7 mouse cellular contexts compared by ENCODE assay signal in genomic region chr15:79691023-79691508, GRCm38 (mm10). TPM values are rescaled to one million over a fixed set of nuclear protein-coding genes. Genes with fewer than 3 reads are reported as not detected.
DNase-seq lines count a peak whose midpoint lies in the region; ATAC-seq lines count a peak whose summit lies in the region.

No protein-coding gene starts in this region.

- H3K36me3 ChIP-seq in limb, embryonic 10.5 days: peaks cover 22% of the 10 kb centered on the region
- H3K36me3 ChIP-seq in midbrain, embryonic 14.5 days (ENCODE audit: control insufficient read depth, insufficient read depth, low read length): peaks cover 4% of the 10 kb centered on the region; the same call in 1 of the 2 replicates

- H3K4me2 ChIP-seq in midbrain, embryonic 14.5 days (ENCODE audit: low read length): peak overlapping the region; percentile 94

- H3K4me3 ChIP-seq in limb, embryonic 10.5 days: peak overlapping the region; percentile 79
- peak overlapping the region; percentile 87 for H3K4me3 ChIP-seq in midbrain, embryonic 14.5 days (replicated peaks; ENCODE audit: low read depth, low read length)

- peak overlapping the region; percentile 77 for H3K9ac ChIP-seq in midbrain, embryonic 14.5 days (replicated peaks; ENCODE audit: low read length)

- no peaks in the 10 kb centered on the region for H3K9me3 ChIP-seq in limb, embryonic 10.5 days (replicated peaks)
- no peaks in the 10 kb centered on the region for H3K9me3 ChIP-seq in midbrain, embryonic 14.5 days (ENCODE audit: control insufficient read depth, low read length)

- H3K4me1 ChIP-seq in limb, embryonic 10.5 days: peaks cover 53% of the 10 kb centered on the region
- peaks cover 33% of the 10 kb centered on the region for H3K4me1 ChIP-seq in midbrain, embryonic 14.5 days (ENCODE audit: control insufficient read depth, insufficient read depth, low read length)

- WGBS in limb, embryonic 10.5 days: under 1% methylated on average over 43 of the region's 53 CpGs
- under 1% methylated on average over 49 of the region's 53 CpGs for WGBS in midbrain, embryonic 14.5 days

- H3K27ac ChIP-seq in limb, embryonic 10.5 days: peak overlapping the region; percentile 94
- H3K27ac ChIP-seq in midbrain, embryonic 14.5 days (replicated peaks; ENCODE audit: low read depth, low read length): peak overlapping the region; percentile 84

- no peaks in the 10 kb centered on the region for H3K27me3 ChIP-seq in limb, embryonic 10.5 days (ENCODE audit: low read depth, poor library complexity, severe bottlenecking)
- no peaks in the 10 kb centered on the region for H3K27me3 ChIP-seq in midbrain, embryonic 14.5 days (ENCODE audit: control insufficient read depth, insufficient read depth, low read length)

- peak; percentile 15 for ATAC-seq in midbrain, embryonic 14.5 days (ENCODE audit: low FRiP score, low TSS enrichment)

- DNase-seq in ovary, postnatal 10 days (ENCODE audit: low spot score): peak; percentile 50
- DNase-seq in ovary, postnatal 36 days (ENCODE audit: low spot score): no peak
- DNase-seq in cerebellum, adult 9-10 months: peak; percentile 73
- DNase-seq in gastrocnemius, postnatal 14 days: peak; percentile 47
- no peak for DNase-seq in limb, embryonic 10.5 days (ENCODE audit: low spot score)
- DNase-seq in midbrain, embryonic 14.5 days: peak; percentile 66
- DNase-seq in c-Kit-positive CD71-positive TER-119-positive erythroid progenitor cells, embryonic 14.5 days (ENCODE audit: low spot score): no peak

- intact Hi-C loops in gastrocnemius, postnatal 14 days (cut with DNase I; ENCODE audit: low total_unique reads): no loop called here

RNA-seq across cellular contexts. Expression of gene Gtpbp1, which starts 0.4 kb away (rescaled TPM):
- total RNA-seq in gastrocnemius, postnatal 14 days (2021): 10 to 100 TPM; 17.7 to 18.0 TPM
- polyA plus RNA-seq in limb, embryonic 10.5 days (2016; fragmentation: Nextera tagmentation; extraction: Ambion mirVana): 48.6 and 53.9 TPM in 2 replicates
- polyA plus RNA-seq in midbrain, embryonic 14.5 days (2014; fragmentation: Nextera tagmentation; extraction: Ambion mirVana): 42.5 and 49.5 TPM in 2 replicates

RNA-seq across cellular contexts. Expression of gene Josd1, which starts 3.3 kb away (rescaled TPM):
- 10 to 100 TPM in 1 of 2 experiments, 1 to 10 TPM in 1; 9.8 to 11.1 TPM for total RNA-seq in gastrocnemius, postnatal 14 days (2021)
- 23.8 and 24.6 TPM in 2 replicates for polyA plus RNA-seq in limb, embryonic 10.5 days (2016; fragmentation: Nextera tagmentation; extraction: Ambion mirVana)
- polyA plus RNA-seq in midbrain, embryonic 14.5 days (2014; fragmentation: Nextera tagmentation; extraction: Ambion mirVana): 16.2 and 23.9 TPM in 2 replicates

RNA-seq across cellular contexts. Expression of gene Tomm22, which starts 20.4 kb away (rescaled TPM):
- total RNA-seq in gastrocnemius, postnatal 14 days (2021): 10 to 100 TPM; 78.3 to 80.4 TPM
- 253 and 284 TPM in 2 replicates for polyA plus RNA-seq in limb, embryonic 10.5 days (2016; fragmentation: Nextera tagmentation; extraction: Ambion mirVana)
- polyA plus RNA-seq in midbrain, embryonic 14.5 days (2014; fragmentation: Nextera tagmentation; extraction: Ambion mirVana): 237 and 259 TPM in 2 replicates

RNA-seq across cellular contexts. Expression of gene Cby1, which starts 32.1 kb away (rescaled TPM):
- total RNA-seq in gastrocnemius, postnatal 14 days (2021): 10 to 100 TPM; 17.2 to 18.0 TPM
- 58.4 and 65.6 TPM in 2 replicates for polyA plus RNA-seq in limb, embryonic 10.5 days (2016; fragmentation: Nextera tagmentation; extraction: Ambion mirVana)
- 84.2 and 89.7 TPM in 2 replicates for polyA plus RNA-seq in midbrain, embryonic 14.5 days (2014; fragmentation: Nextera tagmentation; extraction: Ambion mirVana)

RNA-seq across cellular contexts. Expression of gene Fam227a, which starts 32.3 kb away (rescaled TPM):
- 1 to 10 TPM in 1 of 2 experiments, under 1 TPM in 1; 0.53 to 1.4 TPM for total RNA-seq in gastrocnemius, postnatal 14 days (2021)
- 1.0 and 2.1 TPM in 2 replicates for polyA plus RNA-seq in limb, embryonic 10.5 days (2016; fragmentation: Nextera tagmentation; extraction: Ambion mirVana)
- 6.9 TPM in 2 replicates for polyA plus RNA-seq in midbrain, embryonic 14.5 days (2014; fragmentation: Nextera tagmentation; extraction: Ambion mirVana)

Comparison
In these comparisons a context has a peak if more than half of its experiments do, and no peak if none do; other contexts are left out.
1. DNase-seq: peak in ovary, postnatal 10 days (single experiment), cerebellum, adult 9-10 months (single experiment), gastrocnemius, postnatal 14 days (single experiment) and midbrain, embryonic 14.5 days (single experiment); none in ovary, postnatal 36 days (single experiment), limb, embryonic 10.5 days (single experiment) and c-Kit-positive CD71-positive TER-119-positive erythroid progenitor cells, embryonic 14.5 days (single experiment).